Mouse (Mus musculus) megakaryocyte, embryonic 14.5 days (primary cell): ENCODE results near the gene Nrxn1. TPM values are rescaled to one million over a fixed set of nuclear protein-coding genes. Genes with fewer than 3 reads are reported as not detected.

Experiments
- H3K27me3 ChIP-seq: replicated peaks from 2 replicates; pipeline ENCODE3; 2012; ENCODE audit warnings: inconsistent platforms
- H3K36me3 ChIP-seq: replicated peaks from 2 replicates; pipeline ENCODE3; 2012; ENCODE audit warnings: low read length, inconsistent platforms, mixed read lengths
- H3K4me1 ChIP-seq: 2 replicates; pipeline ENCODE4 v1.6.1; 2012; ENCODE audit warnings: inconsistent platforms
- H3K4me3 ChIP-seq: replicated peaks from 2 replicates; pipeline ENCODE3; 2012; ENCODE audit warnings: moderate library complexity, mild to moderate bottlenecking, inconsistent platforms
- H3K9me3 ChIP-seq: 2 replicates; pipeline ENCODE4 v1.6.1; 2012; ENCODE audit warnings: inconsistent platforms
- FLI1 ChIP-seq: IDR thresholded peaks from 2 replicates; pipeline ENCODE4 v1.6.1; 2012; ENCODE audit warnings: low read length, inconsistent platforms, mixed read lengths
- GATA1 ChIP-seq: IDR thresholded peaks from 3 replicates; pipeline ENCODE4 v1.6.1; 2012; ENCODE audit warnings: mixed read lengths, low read length, inconsistent platforms, borderline replicate concordance
- polyA plus RNA-seq: library from polyadenylated mRNA; stranded (reverse); fragments of >175 nt; gene quantifications from 2 replicates; pipeline ENCODE4 v1.2.3, GENCODE M21; 2012; ENCODE audit warnings: low replicate concordance; ENCODE audit not compliant: insufficient read depth

The Nrxn1 gene
- polyA plus RNA-seq, 1 experiment: not detected

DNA sequence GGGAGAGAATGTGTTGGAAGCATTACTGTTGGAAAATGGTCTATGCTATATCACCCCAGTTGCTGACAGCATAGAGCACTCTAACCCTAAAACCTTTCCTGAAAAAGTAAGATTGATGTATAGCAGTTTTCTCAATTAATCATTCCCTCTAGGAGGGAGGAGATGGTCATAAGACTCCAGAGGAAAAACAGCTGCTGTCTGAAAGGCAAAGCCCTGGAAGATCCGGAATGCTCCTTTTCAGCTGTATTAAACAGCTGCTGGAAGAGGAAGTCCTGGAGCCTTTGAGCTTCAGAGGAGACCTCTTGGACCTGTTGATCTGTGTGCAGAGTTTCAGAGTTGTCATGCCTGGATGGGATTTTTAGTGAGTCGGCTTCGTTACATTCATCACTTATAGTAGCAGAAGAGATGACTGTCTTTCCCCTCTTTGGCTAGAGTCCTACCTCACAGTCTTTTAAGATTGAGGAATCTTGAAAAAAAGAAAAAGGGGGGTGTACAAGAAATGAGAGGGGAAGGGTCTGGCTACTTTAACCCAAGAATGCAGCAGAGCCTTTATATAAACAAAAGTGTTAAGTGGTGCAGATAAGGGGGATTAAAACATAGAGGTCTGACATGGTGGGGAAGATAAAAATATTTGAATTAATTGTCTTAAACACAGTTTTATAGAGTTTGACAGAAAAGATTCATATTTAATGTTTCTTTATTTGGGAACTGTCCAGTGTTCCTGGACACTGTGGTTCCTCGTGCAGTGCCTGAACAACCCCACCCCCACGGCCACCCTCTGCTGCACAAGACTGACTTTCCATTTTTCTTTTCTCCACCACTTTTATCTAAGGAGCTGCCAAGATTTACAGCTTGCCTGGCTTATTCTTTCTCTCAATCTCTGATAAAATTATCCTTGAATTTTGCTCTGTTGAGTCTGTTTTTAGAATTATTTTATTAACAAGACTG is 710.1 kb downstream of the Nrxn1 start:
- TF ChIP-seq GATA1: no peak
- TF ChIP-seq FLI1: no peak
- Histone ChIP-seq H3K36me3 (no peaks in the 10 kb centered on the region), H3K4me1 (no peaks in the 10 kb centered on the region), H3K9me3 (no peaks in the 10 kb centered on the region), H3K27me3 (no peaks in the 10 kb centered on the region), H3K4me3 (no peak overlapping the region)

DNA sequence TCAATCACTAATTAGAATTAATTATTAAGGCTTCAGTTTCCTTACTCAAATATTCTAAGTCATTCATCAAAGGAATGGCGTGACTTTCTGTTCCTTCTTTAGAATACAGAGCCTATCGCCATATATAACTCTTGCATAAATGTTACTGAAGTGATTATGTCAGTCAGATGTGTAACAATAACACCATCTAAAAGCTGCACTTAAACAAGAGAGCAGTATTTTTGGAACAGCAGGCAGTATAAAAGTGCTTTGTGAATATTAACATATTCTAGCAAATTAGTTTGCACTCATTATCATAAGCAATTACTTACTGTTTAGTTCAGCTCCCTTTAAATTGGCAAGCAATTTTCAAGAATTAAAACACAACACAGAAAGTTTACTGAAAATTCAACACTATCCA is 716.3 kb downstream of the Nrxn1 start:
- Histone ChIP-seq H3K4me3 (no peak overlapping the region), H3K36me3 (no peaks in the 10 kb centered on the region), H3K27me3 (no peaks in the 10 kb centered on the region), H3K9me3 (no peaks in the 10 kb centered on the region), H3K4me1 (no peaks in the 10 kb centered on the region)
- no peak for TF ChIP-seq GATA1

DNA sequence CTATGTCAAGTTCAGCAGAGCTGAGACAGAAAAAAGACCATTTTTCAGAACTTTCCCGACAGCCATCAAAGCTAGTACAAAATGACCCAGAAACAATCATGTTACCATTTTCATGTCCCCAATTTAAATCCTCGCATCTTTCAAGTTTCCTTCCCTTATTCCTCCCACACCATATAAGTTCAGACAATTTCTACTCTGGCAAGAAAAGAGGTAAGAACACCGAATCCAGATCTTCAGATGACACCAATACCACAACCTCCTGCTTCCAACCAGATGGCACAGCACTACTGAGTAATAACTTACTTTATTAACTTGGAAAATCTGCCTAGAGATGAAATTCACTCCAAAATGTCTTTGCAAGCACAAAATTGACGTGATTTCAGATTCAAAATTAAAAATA is 730.7 kb downstream of the Nrxn1 start:
- H3K9me3 ChIP-seq: no peaks in the 10 kb centered on the region
- H3K4me3 ChIP-seq: no peak overlapping the region
- H3K4me1 ChIP-seq: no peaks in the 10 kb centered on the region
- H3K36me3 ChIP-seq: no peaks in the 10 kb centered on the region
- TF ChIP-seq FLI1 (no peak), GATA1 (no peak)
- no peaks in the 10 kb centered on the region for H3K27me3 ChIP-seq

DNA sequence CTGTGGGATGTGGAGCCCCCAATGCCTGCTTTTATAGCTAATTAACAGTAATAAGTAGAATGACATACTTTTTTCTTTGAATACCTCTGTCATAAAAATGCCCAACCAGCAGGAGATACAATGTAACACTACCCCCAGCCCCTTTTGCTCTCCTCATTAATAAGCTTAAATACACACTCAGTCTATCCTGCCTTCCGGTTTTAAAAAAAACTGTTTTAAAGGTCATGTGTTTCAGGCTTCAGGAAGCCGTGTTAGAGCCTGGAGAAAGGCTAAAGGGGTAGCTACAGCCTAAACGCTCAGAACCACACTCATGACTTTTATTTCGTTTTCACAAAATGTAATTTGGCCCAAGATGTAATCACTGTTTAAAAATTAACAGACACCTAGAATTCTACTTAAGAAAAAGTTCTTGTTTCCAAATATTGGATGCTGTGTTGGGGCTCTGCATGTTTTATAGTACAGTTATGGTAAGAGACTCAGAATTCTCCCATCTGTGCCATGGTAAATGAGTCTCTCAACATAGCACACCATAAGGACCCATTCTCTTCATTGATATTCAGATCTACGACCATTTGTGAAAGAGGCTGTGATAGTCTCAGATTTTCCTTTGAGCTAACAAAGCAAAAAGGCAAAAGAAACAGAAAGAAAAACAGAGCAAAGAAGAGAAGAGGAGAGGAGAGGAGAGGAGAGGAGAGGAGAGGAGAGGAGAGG is 743.3 kb downstream of the Nrxn1 start:
- Histone ChIP-seq H3K4me1 (no peaks in the 10 kb centered on the region), H3K4me3 (no peak overlapping the region), H3K9me3 (no peaks in the 10 kb centered on the region), H3K36me3 (no peaks in the 10 kb centered on the region), H3K27me3 (no peaks in the 10 kb centered on the region)
- TF ChIP-seq FLI1 (no peak), GATA1 (no peak)

DNA sequence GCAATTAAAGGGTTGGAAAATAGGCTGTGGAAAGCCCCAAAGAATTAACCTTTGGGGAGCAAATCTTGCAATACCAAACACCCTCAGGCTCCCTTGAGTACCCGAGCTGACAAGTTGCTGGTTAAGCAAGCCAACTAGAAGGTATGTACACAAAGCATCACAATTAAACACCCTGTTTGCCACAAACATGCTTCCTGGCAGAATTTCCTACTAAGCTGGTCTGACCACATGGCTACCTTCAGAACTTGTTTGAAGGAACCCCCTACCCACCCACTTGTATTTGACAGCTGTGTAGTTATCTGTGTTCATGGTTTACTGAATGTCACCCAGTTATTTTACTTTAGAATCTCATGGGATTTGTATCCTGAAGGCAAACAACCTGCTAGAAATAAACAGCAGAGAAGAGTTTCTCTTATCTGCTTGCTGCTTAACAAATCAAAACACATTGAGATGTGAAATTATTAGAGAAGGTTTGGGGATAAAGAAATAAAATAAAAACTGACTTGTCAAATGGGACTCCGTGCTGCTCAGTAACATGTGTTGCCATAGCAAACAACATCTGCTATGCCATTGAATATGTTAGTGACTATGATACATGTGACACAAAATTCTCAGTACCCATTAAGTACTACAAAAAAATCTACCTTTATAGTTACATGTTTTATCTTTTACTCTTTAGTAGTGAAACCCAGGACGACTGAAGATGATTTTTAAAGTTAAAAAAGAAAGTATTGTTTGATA is 746.0 kb downstream of the Nrxn1 start:
- Histone ChIP-seq H3K36me3 (no peaks in the 10 kb centered on the region), H3K4me3 (no peak overlapping the region), H3K9me3 (no peaks in the 10 kb centered on the region), H3K27me3 (no peaks in the 10 kb centered on the region), H3K4me1 (no peaks in the 10 kb centered on the region)
- no peak for TF ChIP-seq GATA1
- no peak for TF ChIP-seq FLI1

DNA sequence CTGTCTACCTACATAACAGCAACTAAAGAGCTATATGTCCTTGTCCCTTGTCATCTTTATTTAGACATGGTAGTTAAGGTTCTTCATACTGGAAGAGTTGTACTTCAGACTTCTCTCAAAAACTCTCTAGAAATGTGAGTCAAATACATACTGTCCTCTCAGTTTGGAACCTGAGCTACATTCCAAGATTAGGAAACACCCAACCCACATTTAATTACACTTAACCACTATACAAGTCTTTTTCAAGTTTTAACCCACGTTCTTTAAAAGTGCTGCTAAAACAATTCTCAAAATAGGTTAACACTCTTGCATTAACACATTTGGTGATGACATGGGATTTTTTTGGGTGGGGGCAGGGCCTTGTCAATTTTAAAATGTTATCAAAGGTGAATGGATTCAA is 759.4 kb downstream of the Nrxn1 start:
- no peak for TF ChIP-seq GATA1
- TF ChIP-seq FLI1: no peak
- Histone ChIP-seq H3K36me3 (no peaks in the 10 kb centered on the region), H3K4me3 (no peak overlapping the region), H3K4me1 (no peaks in the 10 kb centered on the region), H3K27me3 (no peaks in the 10 kb centered on the region), H3K9me3 (peaks cover 6% of the 10 kb centered on the region)

DNA sequence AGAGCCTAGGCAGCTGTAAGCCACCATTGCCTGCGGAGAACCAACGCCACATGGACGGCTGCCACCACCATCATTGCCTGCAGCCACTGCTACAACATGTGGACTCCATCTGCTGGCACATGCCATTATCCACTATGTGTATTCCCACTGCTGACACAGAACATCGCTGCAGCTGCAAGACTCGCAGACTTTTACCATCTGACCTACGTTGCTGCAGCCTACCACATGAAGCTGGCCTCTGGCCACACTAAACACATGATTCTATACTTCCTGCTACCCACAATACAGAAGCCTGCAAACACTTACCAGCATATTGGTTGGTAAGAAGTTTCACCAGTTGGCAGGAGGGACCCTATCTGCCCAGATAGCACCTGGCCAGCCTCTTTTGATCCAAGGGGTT is 769.2 kb downstream of the Nrxn1 start:
- H3K9me3 ChIP-seq: peaks cover 12% of the 10 kb centered on the region
- peak overlapping the region; percentile 44 for H3K4me3 ChIP-seq
- H3K36me3 ChIP-seq: no peaks in the 10 kb centered on the region
- no peaks in the 10 kb centered on the region for H3K4me1 ChIP-seq
- H3K27me3 ChIP-seq: no peaks in the 10 kb centered on the region
- TF ChIP-seq GATA1 (no peak), FLI1 (no peak)

DNA sequence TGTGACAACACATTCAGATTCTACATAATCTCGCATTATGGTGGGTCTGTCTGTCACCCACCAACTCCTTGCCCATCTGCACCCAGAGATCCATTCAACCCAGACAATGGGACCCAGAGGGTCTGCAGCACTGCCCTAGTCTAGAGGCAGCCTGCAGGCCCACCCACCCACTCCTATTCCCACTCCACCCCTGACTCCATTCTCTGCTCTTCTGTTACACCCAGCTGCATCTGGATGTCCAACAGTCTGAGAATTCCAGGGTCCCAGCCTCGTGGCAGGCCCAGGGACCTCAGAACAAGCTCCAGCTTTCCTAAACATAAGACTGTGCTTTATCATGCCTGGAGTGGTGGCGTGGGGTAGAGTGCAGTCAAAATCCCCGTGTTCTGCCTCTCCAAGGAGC is 820.6 kb downstream of the Nrxn1 start:
- no peak for TF ChIP-seq FLI1
- no peak for TF ChIP-seq GATA1
- no peaks in the 10 kb centered on the region for H3K4me1 ChIP-seq
- no peak overlapping the region for H3K4me3 ChIP-seq
- H3K36me3 ChIP-seq: no peaks in the 10 kb centered on the region
- H3K9me3 ChIP-seq: peaks cover 4% of the 10 kb centered on the region; the same call in 1 of the 2 replicates
- H3K27me3 ChIP-seq: no peaks in the 10 kb centered on the region

DNA sequence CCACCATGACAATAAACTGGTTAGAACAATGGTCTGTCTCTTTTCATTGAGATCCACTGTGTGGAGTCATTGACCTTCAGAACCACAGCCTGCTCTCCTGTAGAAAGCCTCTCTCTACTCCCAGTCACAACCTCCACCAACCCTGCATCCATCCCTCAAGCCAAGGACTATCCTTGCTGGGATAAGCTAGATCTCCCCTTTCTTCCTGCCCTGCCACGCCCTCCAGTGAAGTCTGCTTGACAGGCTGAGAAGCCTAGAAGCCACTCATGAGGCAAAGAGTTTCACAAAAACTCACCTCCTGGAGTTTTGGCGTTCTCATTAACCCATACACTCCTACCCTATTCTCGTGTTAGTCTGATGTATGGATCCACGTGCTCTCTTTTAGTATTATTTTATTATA is 821.7 kb downstream of the Nrxn1 start:
- H3K27me3 ChIP-seq: no peaks in the 10 kb centered on the region
- H3K4me3 ChIP-seq: no peak overlapping the region
- no peaks in the 10 kb centered on the region for H3K36me3 ChIP-seq
- TF ChIP-seq FLI1: no peak
- peaks cover 4% of the 10 kb centered on the region; the same call in 1 of the 2 replicates for H3K9me3 ChIP-seq
- H3K4me1 ChIP-seq: no peaks in the 10 kb centered on the region

DNA sequence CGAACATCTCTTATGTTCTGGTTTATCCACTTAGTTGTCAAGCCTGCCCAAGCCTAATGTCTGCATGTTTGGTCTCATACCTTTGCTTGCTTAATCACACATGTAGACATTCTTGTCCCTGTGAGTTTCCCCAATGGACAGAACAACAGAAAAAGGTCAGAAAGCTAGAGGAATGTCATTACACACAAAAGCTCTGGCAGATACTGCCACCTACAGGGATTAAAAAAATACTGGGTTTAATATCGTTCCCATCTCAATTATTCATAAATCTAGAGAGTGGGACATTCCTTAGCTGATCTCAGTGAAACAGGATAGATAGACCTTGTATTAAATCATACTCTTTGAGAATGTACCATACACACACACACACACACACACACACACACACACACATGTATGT is 823.7 kb downstream of the Nrxn1 start:
- Histone ChIP-seq H3K4me3 (no peak overlapping the region), H3K4me1 (no peaks in the 10 kb centered on the region), H3K9me3 (peaks cover 4% of the 10 kb centered on the region; the same call in 1 of the 2 replicates), H3K36me3 (no peaks in the 10 kb centered on the region), H3K27me3 (no peaks in the 10 kb centered on the region)
- TF ChIP-seq FLI1 (no peak), GATA1 (no peak)
